Mouse (Mus musculus) gastrocnemius, adult 8-10 months (tissue): ENCODE data around the gene Dusp14. TPM values are rescaled to one million over a fixed set of nuclear protein-coding genes. Genes with fewer than 3 reads are reported as not detected.

Source experiments
- DNase-seq, 2 experiments: peaks; one replicate each; pipeline ENCODE4 v3.0.0; 2022; ENCODE audit warnings: low spot score in 2 of 2
- total RNA-seq, 4 experiments: library from RNA; stranded (reverse); gene quantifications; 2 replicates each; pipeline ENCODE4 v1.2.4; 2022

Gene Dusp14
- total RNA-seq, result 1 to 10 TPM; 5.5 to 7.6 (median 6.5) TPM

- DNase-seq, result no peak
These were observed at the start of gene Dusp14 for GRCm38 (mm10) chr11:84069034-84069370. Gene Dusp14, minus strand, starts transcription at chr11:84069261.

DNA sequence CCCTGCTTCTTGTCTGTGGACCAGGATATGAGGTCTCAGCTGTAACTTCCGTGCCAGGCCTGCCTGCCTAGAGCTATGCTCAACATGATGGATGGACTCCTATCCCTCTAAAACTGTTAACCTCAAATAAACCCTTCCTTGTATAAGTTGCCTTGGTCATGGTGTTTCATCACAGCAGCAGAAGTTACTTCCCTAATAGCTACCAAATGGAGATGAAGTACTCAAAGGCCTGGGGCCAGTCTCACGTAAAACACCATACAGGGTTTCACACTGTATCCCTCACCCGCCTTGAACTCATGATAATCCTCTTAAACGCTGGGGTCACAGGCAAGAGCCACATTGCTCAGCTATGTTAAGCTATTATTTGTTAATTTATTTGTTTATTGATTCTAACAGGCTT is 48.4 kb upstream of the Dusp14 start:
- no peak for DNase-seq

DNA sequence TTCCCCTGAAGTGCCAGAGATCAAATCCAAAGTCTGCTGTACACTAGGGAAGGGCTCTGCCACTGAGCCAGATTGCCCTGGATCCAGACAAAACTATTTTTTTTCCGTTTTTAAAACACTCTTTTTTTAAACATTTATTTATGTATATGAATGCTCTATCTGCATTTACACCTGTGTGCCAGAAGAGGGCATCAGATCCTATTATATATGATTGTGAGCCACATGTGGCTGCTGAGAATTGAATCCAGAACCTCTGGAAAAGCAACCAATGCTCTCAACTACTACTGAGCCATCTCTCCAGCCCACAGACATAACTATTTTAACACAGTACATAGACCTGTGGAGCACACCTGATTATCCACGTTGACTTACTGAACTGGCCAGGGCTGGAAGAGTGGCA is 47.2 kb upstream of the Dusp14 start:
- no peak for DNase-seq

DNA sequence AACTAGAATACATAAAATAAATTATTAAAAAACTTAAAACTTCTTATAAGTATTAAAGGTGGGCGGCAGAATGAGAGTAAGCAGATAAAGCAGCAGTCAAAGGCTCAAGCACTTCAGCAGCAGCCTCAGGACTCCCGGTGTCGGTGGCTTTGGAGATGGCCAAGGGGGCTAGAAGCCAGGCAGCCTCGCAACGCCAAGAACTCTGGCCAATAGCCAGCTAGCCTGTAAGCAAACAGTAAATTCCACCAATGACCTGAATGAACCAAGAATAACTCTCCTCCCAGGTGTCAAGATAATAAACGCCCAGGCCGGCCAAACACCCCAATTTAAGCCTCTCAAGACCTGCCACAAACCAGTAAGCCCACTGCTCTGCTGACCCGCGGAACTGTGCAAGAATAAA is 46.6 kb upstream of the Dusp14 start:
- peak; percentile 26 to 56 for DNase-seq

- DNase-seq, result no peak
These were observed 44.6 kb upstream of the Dusp14 start for GRCm38 (mm10) chr11:84113623-84114022.

GRCm38 (mm10) chr11:84107137-84107536 is 38.1 kb upstream of the Dusp14 start:
- DNase-seq, result no peak

DNA sequence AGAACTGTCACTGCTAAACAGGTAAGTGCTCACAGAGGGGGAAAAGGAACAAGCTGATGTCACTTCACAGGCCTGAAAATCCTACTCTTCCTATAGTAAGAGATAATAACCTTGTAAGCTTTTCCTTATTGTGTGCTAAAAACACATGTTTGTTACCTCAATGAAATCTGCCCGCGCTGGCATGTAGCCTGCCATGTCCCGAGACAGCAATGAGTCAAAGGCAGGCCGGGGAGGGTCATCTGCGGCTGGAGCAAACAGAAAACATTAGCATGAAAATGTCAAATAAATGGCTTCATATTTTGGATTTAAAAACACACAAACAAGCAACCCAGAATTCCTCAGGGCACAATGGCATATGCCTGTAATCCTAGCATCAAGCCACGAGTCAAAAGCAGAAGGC is 35.0 kb upstream of the Dusp14 start:
- DNase-seq, result no peak

GRCm38 (mm10) chr11:84101182-84101581 is 32.1 kb upstream of the Dusp14 start:
- no peak for DNase-seq

DNA sequence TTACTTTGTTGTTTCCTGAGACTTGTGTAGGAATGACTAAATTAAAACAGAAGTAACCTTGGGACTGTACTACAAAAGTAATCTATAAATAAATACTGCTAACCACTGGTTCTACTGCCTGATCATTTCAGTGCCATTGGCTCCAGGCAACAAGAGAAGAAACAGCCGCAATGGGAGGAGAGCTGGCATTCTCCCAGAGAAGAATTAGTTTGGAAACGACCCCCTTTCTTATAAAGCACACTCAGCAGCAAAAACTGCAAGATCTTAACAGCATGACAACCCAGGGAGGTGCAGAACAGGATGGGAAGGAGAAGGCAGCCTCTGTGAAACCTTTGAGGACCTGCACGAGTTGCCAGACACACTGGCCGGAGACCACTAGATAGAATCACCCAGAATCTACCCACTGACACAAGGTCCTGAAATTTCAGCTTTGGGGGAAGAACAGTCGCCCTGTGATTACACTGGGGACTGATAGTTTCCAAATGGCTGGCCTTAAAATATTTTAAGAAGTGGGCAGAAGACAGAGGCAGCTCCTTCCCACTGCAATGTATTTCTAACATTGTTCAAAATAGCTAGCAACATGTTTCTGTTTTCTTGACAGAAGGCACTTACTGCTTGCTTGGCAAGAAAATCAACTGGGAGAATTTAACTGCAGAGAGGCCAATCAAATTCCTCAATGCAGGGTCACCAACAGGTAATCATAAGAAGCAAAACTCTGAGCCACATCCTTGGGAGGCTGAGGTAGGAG is 28.4 kb upstream of the Dusp14 start:
- DNase-seq, result no peak

DNA sequence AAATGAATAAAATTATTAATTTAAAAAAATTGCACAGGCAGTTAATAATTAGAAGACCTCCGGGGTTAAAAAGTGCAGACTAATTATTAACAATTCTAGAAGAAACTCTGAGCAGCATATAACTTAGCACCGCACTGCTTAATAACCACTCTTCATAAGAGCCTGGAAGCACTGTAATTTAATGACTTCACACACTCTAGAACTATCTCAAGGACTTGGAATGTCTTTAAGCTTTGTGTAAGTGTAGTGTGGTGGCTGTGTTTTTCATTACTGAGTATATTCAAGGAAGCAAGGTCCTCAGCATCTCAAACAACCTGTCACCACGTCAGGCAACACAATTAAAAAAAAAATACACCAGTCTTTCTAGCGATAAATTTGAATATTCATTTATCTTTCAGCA is 26.0 kb upstream of the Dusp14 start:
- DNase-seq, result no peak

DNA sequence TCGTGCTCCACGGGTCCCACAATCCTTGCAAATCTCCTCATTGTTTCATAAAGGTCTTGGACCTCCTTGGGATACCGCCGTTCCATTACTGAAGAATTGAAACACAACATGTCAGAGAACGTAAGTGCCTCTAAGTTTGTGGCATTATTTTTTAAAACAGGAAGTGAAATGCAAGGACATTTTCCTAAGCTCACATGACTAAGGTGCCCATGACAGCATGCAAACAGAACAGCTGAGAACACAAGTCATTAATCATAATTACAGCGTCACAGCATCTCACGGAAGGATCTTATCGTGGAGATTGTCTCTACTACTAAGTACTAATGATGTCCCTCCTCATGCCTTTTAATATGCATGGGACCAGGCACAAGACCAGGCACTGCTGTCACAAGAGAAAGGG is 21.5 kb upstream of the Dusp14 start:
- no peak for DNase-seq

GRCm38 (mm10) chr11:84081901-84082300 is 12.8 kb upstream of the Dusp14 start:
- no peak for DNase-seq

GRCm38 (mm10) chr11:84080327-84080726 is 11.3 kb upstream of the Dusp14 start:
- DNase-seq, result no peak

DNA sequence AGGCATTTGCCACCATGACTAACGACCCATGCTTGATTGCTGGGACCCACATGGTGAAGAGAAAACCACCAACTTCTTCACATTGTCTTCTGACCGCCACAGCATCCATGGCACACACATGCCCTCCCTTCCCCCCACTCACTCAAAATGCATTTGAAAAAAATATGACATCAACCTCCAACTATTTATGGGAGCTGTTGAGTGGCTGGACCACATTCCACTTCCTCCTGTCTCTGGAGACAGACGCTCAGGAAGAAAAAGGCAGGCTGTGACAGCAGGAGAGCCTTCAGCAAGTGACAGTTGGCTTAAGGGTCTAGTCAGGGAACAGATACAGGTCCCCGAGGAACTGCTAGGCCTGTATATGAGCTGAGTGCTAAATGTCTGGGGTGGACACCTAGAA is 10.8 kb upstream of the Dusp14 start:
- DNase-seq, result no peak

GRCm38 (mm10) chr11:84079361-84079760 is 10.3 kb upstream of the Dusp14 start:
- no peak for DNase-seq

GRCm38 (mm10) chr11:84078601-84079000 is 9.5 kb upstream of the Dusp14 start:
- DNase-seq, result peak; percentile 46 to 56

- DNase-seq, result no peak
These were observed 7.9 kb upstream of the Dusp14 start for GRCm38 (mm10) chr11:84077008-84077407.

DNA sequence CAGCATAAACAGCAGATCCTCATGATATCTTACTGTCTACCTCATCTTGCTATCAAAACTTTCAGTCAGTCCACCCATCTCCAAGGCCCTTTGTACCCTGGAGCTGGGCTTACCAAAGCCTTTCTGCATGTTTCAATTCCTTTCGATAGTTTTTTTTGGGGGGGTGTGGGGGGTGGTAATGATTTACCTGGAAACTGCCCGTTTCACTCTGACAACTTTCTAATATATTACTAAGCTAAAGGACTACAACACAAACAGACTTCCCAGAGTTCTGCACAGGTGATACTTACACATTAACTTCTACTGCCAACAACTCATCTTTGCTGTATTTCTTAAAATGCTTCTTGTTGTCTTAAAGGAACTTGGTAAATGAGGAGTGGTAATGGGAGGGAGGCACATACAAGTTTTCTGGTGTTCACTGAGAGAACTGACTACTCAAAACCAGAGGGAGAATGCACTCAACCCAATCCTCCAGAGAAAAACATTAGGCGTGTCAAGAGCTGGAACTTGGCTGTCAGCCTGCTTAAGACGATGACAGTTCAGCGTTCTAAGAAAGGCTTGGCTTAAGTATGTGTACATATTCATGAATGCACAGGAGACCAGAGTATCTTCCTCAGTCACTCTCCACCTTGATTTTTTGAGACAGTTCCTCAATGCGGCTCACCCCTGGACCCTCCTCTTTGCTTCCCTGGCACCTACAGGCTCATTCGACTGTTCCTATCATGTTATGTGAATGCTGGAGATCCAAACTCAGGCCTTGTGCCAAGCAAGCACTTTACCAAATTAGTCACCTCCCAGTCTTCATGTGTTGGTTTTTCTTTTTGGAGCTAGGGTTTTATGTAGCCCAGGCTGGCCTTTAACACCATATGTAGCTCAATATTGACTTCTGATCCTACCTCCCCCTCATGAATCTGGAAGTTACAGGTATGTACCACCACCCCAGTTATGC is 5.0 kb upstream of the Dusp14 start:
- DNase-seq, result no peak

GRCm38 (mm10) chr11:84072904-84073651 is 4.0 kb upstream of the Dusp14 start:
- DNase-seq, result peak; percentile 38 to 56

DNA sequence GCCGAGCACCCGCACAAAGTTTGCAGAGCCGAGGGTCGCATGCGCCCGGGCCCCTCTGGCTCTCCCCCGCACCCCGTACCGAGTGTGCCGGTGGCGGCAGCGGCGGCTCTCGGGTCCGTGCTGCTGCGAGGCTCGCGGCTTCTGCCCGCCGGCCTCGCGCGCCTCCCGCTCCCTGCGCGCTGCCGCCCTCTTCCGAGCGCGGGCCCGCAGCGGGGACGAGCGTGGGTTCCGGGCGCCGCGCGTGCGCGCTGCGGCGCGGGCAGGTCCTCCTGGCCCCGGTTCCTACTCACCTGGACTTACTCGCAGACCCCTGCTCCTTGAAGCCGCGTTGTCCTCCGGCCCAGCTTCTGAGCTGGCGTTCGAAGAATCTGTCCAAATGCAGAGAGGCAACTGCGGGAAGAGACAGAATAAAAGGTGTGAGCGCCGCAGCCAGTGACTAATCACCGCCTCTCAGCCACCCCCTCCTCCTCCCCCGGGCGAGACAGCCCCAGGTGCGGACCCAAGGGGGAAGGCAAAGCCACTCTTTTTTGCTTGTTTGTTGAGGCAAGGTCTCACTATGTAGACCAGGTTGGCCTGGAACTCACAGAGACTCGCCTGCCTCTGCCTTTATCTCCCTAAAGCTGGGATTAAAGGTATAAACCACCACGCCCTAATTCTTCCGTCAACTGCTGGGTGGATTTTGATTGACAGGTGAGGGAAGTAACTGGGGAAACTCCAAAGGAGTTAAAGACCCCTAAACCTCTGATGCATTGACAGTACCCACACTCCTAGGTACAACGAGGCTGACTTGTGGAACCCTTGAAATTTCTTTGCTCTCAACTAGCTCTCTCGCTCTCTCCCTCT is 649 bp downstream of the Dusp14 start:
- peak; percentile 37 to 58 for DNase-seq

DNA sequence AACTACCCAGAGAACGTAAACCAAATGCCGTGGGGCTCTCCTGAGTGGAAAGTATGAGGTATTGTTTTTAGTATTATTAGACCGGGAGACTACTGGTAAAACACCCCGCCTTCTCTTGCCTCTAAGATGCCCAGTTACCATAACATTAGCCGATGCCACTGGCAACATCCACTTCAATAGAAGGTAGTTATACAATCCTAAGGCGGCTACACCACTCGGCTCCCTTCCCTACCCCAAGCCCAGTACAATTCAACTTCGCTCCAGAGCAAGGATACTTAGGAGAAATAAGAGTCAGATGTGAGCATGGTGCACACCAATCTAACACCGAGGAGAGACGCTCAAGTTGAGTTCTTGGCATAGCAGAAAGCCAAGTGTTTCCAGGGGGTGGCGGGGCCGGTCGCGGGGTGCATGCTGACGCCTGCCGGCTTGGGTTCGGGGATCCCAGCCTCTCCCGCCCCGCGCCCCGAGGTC is 1.3 kb downstream of the Dusp14 start:
- DNase-seq, result peak in 1 of 2 experiments; percentile 33
